Mouse (Mus musculus): ENCODE measurements around the gene Vinac1. TPM values are rescaled to one million over a fixed set of nuclear protein-coding genes. Genes with fewer than 3 reads are reported as not detected.

The Vinac1 gene
- 0.35 TPM in 1 of 2 replicates, not detected in the other for polyA plus RNA-seq (2015; fragmentation: Nextera tagmentation; extraction: Ambion mirVana)

DNA sequence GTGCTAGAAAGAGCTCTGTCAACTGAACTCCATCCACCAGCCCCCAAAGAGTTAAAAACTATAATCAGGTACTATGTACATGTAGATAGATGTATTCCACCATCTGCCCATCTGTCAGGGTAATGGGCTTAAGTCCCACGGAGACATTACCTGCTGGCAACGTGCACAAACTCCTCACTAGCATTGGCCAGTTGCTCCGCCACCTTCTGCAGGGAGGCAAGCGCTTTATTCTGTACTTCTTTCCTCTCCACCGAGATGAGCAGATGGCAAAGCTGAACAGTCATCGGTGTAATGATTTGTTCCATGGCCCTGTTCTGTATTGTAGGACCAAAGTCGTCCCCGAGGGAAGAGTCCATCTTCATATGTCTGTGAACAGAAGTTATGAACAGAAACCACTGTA, at the start of gene Vinac1:
Gene Vinac1, minus strand, starts transcription at position 362 of the 400 bp plus-strand sequence.

DNA sequence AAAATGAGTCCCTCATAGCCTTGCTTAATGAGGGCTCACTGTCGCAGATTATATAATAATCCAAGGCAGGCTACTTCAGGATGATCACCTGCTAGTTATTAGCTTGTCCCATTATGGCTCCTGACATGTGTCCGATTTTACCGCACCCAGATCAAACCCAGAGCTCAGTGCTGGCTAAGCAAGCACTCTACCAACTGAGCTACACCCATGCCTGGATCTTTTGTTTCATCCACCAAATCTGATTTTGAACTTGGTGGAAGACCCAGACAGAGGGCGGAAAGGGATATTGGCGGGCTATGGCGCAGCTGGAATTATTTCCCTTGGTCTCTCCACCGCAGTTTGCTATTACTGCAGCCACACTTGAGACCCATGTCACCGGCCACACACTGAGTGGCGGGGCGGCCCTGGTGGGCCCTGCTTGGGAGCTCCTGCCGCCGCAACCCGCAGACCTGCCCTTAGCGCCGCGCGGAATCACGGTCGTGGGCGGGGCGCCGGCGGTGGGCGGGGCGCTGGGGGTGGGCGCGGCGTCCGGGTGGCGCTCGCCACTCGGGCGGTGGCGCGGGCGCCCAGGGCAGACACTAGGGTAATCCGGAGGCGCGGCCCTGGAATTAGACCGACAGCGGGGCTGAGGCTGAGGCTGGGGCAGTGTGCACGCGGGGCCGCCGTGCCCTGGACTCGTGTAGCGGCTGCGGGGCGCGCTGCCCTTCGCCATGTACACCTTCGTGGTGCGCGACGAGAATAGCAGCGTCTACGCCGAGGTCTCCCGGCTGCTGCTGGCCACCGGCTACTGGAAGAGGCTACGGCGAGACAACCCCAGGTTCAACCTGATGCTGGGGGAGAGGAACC, 17.7 kb upstream of the Vinac1 start, which contains the start of gene Ttl:
Gene Ttl, plus strand, starts transcription at position 506 of the 846 bp plus-strand sequence.

Other genes starting within 250 kb of the Vinac1 start
- 28.7 and 45.4 TPM in 2 replicates for gene Tmem87b, start 230.1 kb downstream of the Vinac1 start, polyA plus RNA-seq (2015; fragmentation: Nextera tagmentation; extraction: Ambion mirVana)
- 3.1 and 4.0 TPM in 2 replicates for gene Fbln7, start 185.2 kb downstream of the Vinac1 start, polyA plus RNA-seq (2015; fragmentation: Nextera tagmentation; extraction: Ambion mirVana)
- 1.7 and 4.2 TPM in 2 replicates for gene Zc3h8, start 104.1 kb downstream of the Vinac1 start, polyA plus RNA-seq (2015; fragmentation: Nextera tagmentation; extraction: Ambion mirVana)
- 4.9 and 5.2 TPM in 2 replicates for gene Zc3h6, start 80.8 kb downstream of the Vinac1 start, polyA plus RNA-seq (2015; fragmentation: Nextera tagmentation; extraction: Ambion mirVana)
- 17.2 and 20.4 TPM in 2 replicates for gene Gm10762, start 80.4 kb downstream of the Vinac1 start, polyA plus RNA-seq (2015; fragmentation: Nextera tagmentation; extraction: Ambion mirVana)
- 7.7 and 9.0 TPM in 2 replicates for gene Ttl, start 17.8 kb upstream of the Vinac1 start, polyA plus RNA-seq (2015; fragmentation: Nextera tagmentation; extraction: Ambion mirVana)
- gene Polr1b, start 52.8 kb upstream of the Vinac1 start, polyA plus RNA-seq (2015; fragmentation: Nextera tagmentation; extraction: Ambion mirVana) = 4.9 and 7.7 TPM in 2 replicates
- gene Chchd5, start 81.5 kb upstream of the Vinac1 start, polyA plus RNA-seq (2015; fragmentation: Nextera tagmentation; extraction: Ambion mirVana) = 23.9 and 36.6 TPM in 2 replicates
- 7.8 and 9.9 TPM in 2 replicates for gene Slc20a1, start 150.6 kb upstream of the Vinac1 start, polyA plus RNA-seq (2015; fragmentation: Nextera tagmentation; extraction: Ambion mirVana)
- 12.5 and 12.9 TPM in 2 replicates for gene Ckap2l, start 249.0 kb upstream of the Vinac1 start, polyA plus RNA-seq (2015; fragmentation: Nextera tagmentation; extraction: Ambion mirVana)

Measured in adrenal gland, postnatal 0 days (tissue).